Mouse (Mus musculus) embryonic stem cell, embryonic (primary cell): ENCODE results near the gene Fggy.

Experiments used
- CTCF ChIA-PET, 4 experiments: fragments of 300-600 bp in 2 of 4; fragments of 350-600 bp in 2 of 4; sonication (Branson Sonifier 250); formaldehyde crosslinking; loops; one replicate each; lab custom pipeline; 2022; ENCODE audit warnings: inconsistent platforms in 2 of 4; lab: Charles Lee
- POLR2A ChIA-PET, 4 experiments: fragments of 300-600 bp in 2 of 4; fragments of 350-600 bp in 2 of 4; sonication (Branson Sonifier 250); formaldehyde crosslinking; loops; one replicate each; lab custom pipeline; 2022; ENCODE audit warnings: antibody characterized with exemption in 4 of 4, inconsistent platforms in 1 of 4; lab: Charles Lee

Fggy gene

GRCm38 (mm10) chr4:95649980-95650379 lies 92.7 kb downstream of the Fggy start:
- ChIA-PET CTCF (no interaction called here), POLR2A (interaction anchor here in 2 of 4 experiments (0.6 to 1.4 kb wide), 2 partner anchors 10 to 1117 kb away, joined by 4 to 6 read pairs; no protein-coding TSS in a partner anchor)

- ChIA-PET CTCF (interaction anchor here in 1 of 4 experiments (0.6 kb wide), 1 partner anchor 10 kb away, joined by 4 read pairs; no protein-coding TSS in a partner anchor), POLR2A (no interaction called here)
Measured at GRCm38 (mm10) chr4:95652044-95652443, 94.7 kb downstream of the Fggy start.

- POLR2A ChIA-PET: interaction anchor here in 1 of 4 experiments (0.8 kb wide), 1 partner anchor 600 kb away, joined by 3 read pairs; no protein-coding TSS in a partner anchor
- CTCF ChIA-PET: no interaction called here
Measured at GRCm38 (mm10) chr4:95653296-95653912, 96.1 kb downstream of the Fggy start.

- POLR2A ChIA-PET: interaction anchor here in 1 of 4 experiments (0.8 kb wide), 1 partner anchor 601 kb away, joined by 3 read pairs; no protein-coding TSS in a partner anchor
Measured at GRCm38 (mm10) chr4:95653913-95654301, 96.6 kb downstream of the Fggy start.

GRCm38 (mm10) chr4:95659024-95659423 lies 101.7 kb downstream of the Fggy start:
- ChIA-PET POLR2A (interaction anchor here in 2 of 4 experiments (0.6 kb wide), 2 partner anchors 15 to 234 kb away, joined by 3 to 4 read pairs; no protein-coding TSS in a partner anchor), CTCF (no interaction called here)

More at GRCm38 (mm10) chr4:95653913-95654301, 96.6 kb downstream of the Fggy start:
- CTCF ChIA-PET: no interaction called here

- CTCF ChIA-PET: no interaction called here
- POLR2A ChIA-PET: no interaction called here
Measured at GRCm38 (mm10) chr4:95663596-95663995, 106.3 kb downstream of the Fggy start.

GRCm38 (mm10) chr4:95664327-95664726 lies 107.0 kb downstream of the Fggy start:
- CTCF ChIA-PET: no interaction called here
- POLR2A ChIA-PET: no interaction called here

GRCm38 (mm10) chr4:95666284-95666889 lies 109.1 kb downstream of the Fggy start:
- CTCF ChIA-PET: no interaction called here
- POLR2A ChIA-PET: interaction anchor here in 1 of 4 experiments (0.6 kb wide), 1 partner anchor 1458 kb away, joined by 3 read pairs; no protein-coding TSS in a partner anchor

GRCm38 (mm10) chr4:95666896-95667295 lies 109.6 kb downstream of the Fggy start:
- ChIA-PET CTCF (no interaction called here), POLR2A (no interaction called here)

GRCm38 (mm10) chr4:95667595-95667994 lies 110.3 kb downstream of the Fggy start:
- ChIA-PET POLR2A (no interaction called here), CTCF (no interaction called here)

GRCm38 (mm10) chr4:95668543-95668942 lies 111.2 kb downstream of the Fggy start:
- ChIA-PET POLR2A (no interaction called here), CTCF (no interaction called here)

GRCm38 (mm10) chr4:95669336-95669735 lies 112.0 kb downstream of the Fggy start:
- POLR2A ChIA-PET: no interaction called here
- CTCF ChIA-PET: no interaction called here

GRCm38 (mm10) chr4:95670559-95670958 lies 113.3 kb downstream of the Fggy start:
- ChIA-PET POLR2A (no interaction called here), CTCF (no interaction called here)

GRCm38 (mm10) chr4:95672039-95672438 lies 114.7 kb downstream of the Fggy start:
- ChIA-PET POLR2A (no interaction called here), CTCF (no interaction called here)

- ChIA-PET POLR2A (no interaction called here), CTCF (no interaction called here)
Measured at GRCm38 (mm10) chr4:95676390-95676789, 119.1 kb downstream of the Fggy start.

- POLR2A ChIA-PET: interaction anchor here in 2 of 4 experiments (0.5 to 0.7 kb wide), 2 partner anchors 13 to 630 kb away, joined by 3 to 4 read pairs; no protein-coding TSS in a partner anchor
- CTCF ChIA-PET: no interaction called here
Measured at GRCm38 (mm10) chr4:95680756-95681449, 123.6 kb downstream of the Fggy start.

GRCm38 (mm10) chr4:95684522-95685080 lies 127.3 kb downstream of the Fggy start:
- POLR2A ChIA-PET: interaction anchor here in 2 of 4 experiments (0.6 to 1.1 kb wide), 4 partner anchors 112 to 635 kb away, joined by 3 to 4 read pairs (median 3); no protein-coding TSS in a partner anchor
- CTCF ChIA-PET: no interaction called here

GRCm38 (mm10) chr4:95686775-95687174 lies 129.5 kb downstream of the Fggy start:
- ChIA-PET CTCF (no interaction called here), POLR2A (no interaction called here)

GRCm38 (mm10) chr4:95687350-95687749 lies 130.0 kb downstream of the Fggy start:
- ChIA-PET POLR2A (interaction anchor here in 3 of 4 experiments (0.5 to 1.4 kb wide), 3 partner anchors 20 to 1084 kb away, joined by 3 to 4 read pairs (median 3); no protein-coding TSS in a partner anchor), CTCF (no interaction called here)
